Mouse (Mus musculus): Measurements from ENCODE around the gene Pole2.

DNA sequence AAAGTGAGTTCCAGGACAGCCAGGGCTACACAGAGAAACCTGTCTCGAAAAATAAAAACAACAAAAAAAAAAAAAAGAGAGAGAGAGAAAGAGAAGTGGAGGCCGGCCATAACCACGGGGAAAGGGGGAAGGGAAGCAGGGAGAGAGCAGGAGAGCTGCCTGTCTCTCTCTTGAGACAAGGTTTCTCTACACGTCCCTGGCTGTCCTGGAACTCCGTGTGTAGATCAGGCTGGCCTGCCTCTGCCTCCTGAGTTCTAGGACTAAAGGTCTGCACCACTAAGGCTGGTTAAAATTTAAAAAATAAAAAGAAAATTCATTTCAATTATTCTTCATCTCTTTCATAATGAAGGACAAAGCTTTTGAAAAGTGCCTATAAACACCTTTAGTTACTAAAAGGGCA is 36.6 kb downstream of the Pole2 start:
- no peak for TF ChIP-seq POLR2A (IDR thresholded peaks at IDR 0.05; ENCODE audit: low read depth, low read length)
- no peak for TF ChIP-seq CTCF (conservative IDR thresholded peaks at IDR 0.05; ENCODE audit: insufficient read depth, insufficient read length, low read depth, low read length)
